Mouse (Mus musculus) brain, embryonic 18.5 days (tissue): ENCODE data around the gene Galnt17.
A peak's percentile ranks its signal among the peaks of the same experiment; 100 is the strongest.

Experiments used
- DNase-seq: peaks from one replicate; pipeline ENCODE4 v3.0.0-alpha.2; 2012; ENCODE audit warnings: low read depth, low spot score

The Galnt17 gene

DNA sequence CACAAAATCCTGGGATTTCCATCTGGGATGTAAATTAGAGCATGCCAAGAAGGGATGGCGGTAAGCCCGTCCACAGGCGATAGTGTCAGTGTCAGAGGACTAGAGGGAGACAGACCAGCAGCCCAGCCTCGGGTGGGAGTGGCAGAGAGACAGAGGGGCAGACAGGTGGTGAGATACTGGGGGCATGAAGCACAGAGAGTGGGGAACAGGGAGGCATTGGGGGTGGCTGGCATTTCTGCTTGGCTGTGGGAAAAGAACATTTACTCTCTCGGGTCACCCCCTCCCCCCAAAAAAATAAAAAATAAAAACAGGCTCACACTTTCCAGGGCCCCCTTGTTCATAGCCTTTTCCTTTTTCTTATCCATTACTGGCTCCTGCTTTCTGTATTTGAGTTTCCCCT is 287.4 kb downstream of the Galnt17 start:
- DNase-seq: no peak

DNA sequence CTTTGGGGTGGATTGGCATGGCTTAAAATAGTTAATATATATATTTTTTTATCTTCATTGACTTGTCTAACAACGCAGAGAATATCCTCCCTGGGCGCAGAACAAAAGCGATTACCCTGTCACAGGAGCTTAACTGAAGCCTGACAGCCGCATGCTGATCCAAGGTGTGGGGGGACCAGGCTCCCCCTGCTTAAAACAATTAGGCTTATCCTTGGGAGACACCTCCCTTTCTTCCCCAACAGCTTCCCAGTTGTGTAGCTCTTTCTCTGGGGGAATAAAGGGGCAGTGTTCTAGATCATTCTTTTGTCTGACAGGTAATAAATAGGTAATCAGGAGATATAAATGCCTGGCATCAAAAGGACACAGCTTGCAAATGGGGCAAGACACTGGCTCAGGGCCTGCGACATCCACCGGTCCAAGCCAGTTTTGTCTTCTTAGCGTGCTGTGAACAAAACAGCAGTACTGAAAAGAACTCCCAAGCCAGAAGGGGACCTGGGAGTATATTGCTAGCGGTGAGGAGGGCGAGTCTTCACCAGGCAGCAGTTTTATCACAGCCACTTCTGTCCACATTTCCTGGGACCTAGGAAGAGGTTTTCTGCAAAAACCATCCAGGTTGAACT is 288.8 kb downstream of the Galnt17 start:
- DNase-seq: no peak

DNA sequence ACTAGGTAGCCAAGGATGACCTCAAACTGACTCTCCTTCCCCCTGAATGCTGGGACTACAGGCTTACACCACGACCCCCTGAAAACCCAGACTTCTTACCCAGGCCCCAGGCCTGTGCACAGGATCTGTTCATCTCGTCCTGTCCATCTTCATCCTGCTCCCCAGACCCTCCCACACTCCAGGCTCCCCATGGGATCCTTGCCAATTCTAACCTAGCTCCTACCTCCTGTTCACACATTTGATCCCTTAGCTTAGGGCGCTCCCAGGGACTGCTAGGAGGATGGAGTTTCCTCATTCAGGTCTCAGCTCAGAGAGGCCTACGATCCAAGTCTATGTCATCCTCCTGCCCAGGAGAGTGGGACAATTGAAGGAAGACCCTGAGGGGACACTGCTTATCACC is 292.2 kb downstream of the Galnt17 start:
- no peak for DNase-seq

DNA sequence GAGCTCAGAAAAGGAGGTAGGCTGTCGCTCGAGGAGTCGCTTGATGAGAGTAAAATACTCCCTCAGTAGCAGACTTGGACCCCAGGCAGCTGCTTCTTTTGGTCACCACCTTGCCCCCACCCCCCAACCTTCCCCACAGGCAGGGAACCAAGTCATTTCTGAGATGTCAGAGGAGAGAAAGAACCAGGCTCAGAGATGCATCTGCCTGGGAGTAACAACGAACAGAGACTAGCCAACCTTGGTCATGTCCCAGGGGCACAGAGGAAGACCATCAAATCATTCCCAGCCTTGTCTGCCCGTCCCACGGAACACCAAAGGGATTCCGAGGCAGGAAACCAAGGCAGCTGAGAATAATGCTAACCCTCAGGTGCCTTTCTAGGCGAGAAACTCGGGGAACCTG is 293.0 kb downstream of the Galnt17 start:
- DNase-seq: no peak

DNA sequence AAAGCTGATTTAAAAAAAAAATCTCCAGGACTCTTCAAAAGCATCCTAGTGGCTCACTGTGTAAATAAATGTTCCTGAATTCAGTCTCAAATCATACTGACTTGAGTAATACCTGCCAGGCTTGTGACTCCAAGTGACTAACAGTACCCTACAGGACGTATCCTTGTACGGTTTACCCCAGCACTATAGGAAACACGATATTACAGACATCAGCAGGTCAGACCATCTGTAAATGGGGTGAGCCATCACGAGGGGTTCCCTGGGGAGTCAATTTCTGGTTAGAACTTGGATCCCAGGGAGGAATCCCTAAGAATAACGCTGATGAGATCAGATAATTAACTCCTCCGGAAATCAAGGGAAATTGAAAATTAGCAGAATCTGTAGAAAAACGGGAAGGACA is 294.5 kb downstream of the Galnt17 start:
- no peak for DNase-seq

DNA sequence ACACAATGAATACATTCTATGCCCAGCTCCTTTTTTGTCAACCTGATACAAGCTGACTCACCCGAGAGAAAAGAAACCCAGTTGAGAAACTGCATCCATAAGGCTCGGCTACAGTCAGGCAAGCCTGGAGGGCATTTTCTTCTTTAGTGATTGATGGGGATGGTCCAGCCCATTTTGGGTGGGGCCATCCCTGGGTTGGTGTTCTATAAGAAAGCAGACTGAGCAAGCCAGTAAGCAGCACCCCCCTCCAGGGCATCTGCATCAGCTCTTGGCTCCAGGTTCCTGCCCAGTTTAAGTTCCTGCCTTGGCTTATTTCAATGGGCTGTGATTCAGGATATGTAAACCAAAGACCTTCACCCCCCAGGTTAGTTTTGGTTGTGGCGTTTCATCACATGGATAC is 295.2 kb downstream of the Galnt17 start:
- no peak for DNase-seq

DNA sequence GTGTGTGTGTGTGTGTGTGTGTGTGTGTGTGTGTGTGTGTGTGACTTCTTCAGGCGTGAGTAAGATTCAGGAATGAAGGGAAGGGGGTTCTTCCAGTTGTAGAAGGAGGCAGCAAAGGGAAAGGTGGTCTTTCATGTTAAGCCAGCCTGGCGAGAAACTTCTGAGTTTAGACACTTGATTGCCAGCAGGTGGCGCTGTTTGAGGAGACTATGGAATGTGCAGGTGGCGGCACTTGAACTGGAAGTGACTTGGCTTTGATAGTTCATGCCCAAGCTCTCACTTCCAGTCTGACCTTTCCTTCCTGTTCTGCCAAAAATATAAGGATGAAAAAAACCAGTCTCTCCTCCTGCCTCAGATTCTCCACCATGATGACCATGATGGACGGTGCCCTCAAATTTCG is 298.8 kb downstream of the Galnt17 start:
- DNase-seq: no peak

DNA sequence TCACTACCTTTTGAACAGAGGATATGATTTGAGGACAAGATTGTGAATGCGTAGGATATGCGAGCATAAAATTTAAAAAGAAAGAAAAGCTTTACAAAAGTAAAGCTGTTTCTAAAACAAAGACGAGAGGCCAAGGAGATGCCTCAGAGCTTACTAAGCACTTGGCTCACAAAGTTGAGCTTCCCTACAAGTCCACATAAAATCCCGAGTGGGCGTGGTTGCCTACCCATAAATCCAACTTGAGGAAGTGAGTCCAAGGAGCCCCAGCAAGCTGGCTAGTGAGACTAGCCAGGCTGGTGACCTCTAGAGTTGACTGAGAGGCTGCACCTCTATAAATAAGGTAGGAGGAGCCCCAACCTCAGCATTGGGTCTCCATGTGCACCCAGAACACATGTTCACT is 299.8 kb downstream of the Galnt17 start:
- DNase-seq: no peak

DNA sequence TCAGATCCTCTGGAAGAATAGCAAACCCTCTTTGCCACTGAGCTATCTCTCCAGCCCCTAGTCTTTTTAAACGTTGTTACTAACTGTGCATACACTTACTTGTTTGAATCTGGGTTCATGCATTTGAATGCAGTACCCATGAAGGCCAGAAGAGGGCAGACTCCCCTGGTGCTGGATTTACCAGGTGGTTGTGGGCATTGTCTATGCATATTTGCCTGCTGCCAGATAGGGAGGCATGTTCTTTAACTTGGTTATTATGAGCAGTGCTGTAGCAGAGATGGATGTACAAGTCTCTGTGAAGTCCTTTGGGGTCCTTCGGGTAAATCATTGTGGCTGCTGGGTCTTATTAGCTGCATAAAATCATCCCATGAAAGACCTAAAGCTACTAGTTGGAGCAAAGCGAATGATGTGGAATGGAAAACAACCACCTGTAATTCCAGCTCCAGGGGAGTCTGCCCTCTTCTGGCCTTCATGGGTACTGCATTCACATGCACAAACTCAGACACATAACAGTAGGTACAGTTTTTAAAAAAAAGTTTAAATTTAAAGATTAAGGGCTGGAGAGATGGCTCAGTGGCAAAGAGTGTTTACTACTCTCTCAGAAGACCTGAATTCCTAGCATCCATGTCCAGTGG is 300.3 kb downstream of the Galnt17 start:
- DNase-seq: no peak

DNA sequence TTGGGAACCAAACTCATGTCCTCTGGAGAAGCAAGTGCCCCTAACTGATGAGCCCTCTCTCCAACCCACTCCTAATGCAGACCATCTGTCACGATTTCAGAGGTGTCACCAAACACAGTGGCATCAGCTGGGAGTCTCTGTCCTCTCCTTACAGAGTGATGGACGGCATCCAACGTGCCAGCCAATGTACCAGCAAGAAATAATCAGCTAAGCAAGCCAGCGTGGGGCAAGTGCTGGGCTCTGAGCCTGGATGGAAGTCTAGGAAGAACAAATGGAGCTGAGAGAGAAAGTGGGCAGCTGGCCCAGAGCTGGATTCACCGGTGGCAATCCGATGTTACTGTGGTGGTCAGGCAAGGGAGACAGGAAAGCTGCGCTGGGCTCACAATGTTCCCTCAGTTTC is 301.1 kb downstream of the Galnt17 start:
- no peak for DNase-seq

DNA sequence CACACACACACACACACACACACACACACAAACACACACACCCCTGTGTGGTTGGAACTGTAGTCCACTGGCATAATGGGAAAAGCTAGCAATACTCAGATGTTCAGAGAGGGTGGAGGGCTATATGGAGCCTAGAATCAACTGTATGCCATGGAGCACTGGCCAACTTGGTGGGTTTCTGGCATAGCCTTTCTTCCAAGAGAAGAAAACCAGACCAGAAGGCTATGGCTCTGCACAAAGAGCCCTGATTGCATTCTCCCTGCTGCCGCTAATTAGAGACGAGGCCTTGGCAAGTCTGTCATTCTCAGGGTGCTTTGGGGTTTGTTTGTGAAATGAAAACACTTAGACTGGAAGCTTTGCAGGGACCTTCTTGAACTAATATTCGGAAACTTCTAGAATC is 301.8 kb downstream of the Galnt17 start:
- DNase-seq: no peak

DNA sequence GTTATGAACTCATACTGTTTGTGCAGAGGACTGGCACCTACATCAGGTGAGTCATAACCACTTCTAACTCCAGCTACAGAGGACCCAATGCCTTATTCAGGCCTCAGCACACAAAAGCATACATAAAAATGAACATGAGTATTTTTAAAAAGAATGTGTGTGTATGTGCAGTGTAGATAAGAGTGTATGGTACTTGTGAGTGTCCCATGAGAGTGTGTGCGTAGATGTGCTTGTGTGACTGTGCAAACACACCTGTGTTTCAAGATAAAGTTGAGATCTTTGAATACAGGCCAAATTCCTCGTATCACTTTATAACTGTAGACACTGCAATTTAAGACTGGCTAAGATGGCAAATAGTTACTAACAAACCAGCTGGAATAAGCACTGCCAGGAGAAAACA is 307.7 kb downstream of the Galnt17 start:
- DNase-seq: no peak

DNA sequence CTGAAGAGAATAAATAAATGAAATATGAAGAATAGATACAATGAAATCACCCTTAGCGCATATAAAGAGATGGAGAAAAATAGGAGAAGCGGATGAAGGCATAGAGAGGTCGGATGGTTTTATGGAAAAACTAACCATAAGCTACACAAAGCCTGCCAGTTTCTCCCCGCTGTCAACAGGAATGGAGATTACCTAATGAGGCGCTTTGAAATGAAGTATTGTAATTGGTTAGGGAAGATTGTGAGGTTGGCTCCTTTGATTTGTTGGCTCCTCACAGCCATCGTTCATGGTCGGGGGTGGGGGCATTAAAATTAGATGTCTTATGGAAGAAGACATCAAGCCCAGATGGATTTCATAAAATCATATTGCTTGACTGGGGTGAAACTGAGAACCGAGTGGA is 329.0 kb downstream of the Galnt17 start:
- no peak for DNase-seq

DNA sequence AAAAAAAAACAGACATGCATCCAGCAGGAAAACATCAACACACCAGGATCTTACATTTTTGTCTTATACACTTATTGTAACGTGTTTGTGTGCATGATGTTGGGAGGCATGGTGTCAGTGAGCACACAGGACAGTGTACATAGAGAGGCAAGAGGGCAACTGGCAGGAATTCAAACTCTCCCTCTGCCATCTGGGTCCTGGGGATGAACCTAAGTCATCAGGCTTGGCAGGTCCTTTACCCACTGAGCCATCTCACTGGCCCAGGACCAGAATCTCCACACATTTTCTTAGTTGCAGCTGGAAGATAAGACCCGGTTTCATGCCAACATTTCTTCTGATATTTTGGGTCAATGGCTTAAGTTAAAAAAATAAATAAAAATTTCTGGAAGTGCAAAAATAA is 329.4 kb downstream of the Galnt17 start:
- no peak for DNase-seq

DNA sequence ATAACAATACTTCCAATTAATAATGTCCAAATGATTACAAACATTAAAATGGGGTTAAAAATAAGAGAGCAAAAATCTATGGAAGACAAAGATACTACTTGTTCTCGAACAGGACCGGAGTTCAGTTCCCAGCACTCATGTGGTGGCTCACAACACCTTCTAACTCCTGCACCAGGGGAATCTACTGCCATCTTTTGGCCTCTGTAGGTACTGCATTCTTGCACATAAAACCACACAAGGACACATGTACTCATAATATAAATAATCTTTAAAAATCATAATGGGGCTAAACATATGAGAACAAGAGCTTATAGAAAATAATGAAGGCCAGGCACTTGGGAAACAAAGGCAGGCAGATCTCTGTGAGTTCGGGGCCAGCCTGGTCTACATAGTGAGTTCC is 330.3 kb downstream of the Galnt17 start:
- no peak for DNase-seq

DNA sequence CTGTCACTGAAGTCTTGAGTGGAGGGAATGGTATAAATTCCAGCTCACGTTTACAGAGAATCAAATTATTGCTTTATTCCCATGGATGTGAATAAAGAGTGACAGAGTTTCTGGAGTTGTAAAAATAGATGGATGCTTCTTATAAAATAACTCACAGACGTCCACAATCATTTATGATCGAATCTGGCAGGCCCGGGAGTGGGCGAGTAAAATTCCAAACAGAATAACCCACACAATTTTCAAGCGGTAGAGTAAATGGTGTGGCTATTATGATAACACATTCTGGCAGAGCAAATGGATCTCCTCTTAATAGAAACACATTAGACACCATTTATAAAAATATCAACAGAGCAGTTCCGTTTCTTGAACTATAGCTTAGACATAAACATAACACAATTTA is 355.9 kb downstream of the Galnt17 start:
- DNase-seq: no peak

DNA sequence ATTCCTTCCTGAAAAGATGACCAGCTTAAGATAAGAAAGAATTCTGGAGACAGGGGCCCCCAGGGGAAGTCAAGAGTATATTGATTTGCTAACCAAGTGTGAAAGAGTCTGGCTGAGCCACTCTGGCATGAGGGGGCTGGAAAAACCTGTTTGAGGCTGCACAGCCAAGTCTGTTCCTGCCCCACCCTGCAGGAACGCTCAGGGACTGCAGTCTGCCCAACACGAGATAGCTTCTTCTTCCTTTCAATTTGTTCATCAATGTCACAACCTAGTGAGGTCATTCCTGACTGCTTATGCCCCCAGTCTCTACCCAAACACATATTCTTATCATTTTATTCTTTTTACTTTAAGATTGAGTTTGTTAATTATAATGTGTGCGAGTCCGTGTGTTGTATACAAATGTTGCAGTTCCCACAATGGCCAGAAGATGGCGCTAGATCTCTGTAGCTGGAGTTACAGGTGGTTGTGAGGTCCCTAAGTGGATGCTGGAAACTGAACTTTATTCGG is 357.4 kb downstream of the Galnt17 start:
- DNase-seq: no peak

DNA sequence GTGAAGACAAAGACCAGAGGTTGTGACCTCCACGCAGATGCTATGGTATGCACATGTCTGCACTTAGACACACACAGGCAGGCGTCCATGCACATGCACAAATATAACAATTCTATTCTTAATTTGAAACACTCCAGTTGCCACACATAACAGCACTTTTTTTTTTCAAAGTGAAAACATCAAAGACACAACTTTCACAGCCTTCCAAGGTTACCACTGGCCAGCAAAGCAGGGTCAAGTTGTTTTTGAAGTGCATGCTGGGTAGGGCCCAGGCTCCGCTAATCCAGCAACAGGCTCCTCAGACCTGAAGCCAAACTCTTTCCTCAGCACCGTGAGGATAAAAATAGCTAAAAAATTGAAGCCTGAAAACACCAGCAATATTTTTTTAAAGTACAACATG is 357.9 kb downstream of the Galnt17 start:
- DNase-seq: no peak

DNA sequence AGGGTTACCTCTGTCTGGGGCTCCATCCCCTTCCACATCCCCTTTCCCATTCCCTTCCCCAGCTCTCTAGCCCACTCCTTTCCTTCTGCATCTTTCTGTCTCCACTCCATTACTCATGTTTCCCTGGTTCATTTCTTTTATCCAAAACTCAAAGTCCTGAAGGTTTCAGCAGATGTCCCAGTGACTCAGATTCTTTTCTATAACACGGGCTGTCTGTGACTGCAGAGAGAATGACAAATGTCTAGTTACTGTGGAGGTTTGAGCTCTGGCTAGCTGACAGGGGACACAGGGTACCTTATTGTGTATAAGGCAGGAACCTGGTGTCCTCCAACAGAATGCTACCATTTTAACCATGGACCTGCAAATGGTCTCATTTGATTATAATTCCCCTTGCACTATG is 358.6 kb downstream of the Galnt17 start:
- DNase-seq: no peak

DNA sequence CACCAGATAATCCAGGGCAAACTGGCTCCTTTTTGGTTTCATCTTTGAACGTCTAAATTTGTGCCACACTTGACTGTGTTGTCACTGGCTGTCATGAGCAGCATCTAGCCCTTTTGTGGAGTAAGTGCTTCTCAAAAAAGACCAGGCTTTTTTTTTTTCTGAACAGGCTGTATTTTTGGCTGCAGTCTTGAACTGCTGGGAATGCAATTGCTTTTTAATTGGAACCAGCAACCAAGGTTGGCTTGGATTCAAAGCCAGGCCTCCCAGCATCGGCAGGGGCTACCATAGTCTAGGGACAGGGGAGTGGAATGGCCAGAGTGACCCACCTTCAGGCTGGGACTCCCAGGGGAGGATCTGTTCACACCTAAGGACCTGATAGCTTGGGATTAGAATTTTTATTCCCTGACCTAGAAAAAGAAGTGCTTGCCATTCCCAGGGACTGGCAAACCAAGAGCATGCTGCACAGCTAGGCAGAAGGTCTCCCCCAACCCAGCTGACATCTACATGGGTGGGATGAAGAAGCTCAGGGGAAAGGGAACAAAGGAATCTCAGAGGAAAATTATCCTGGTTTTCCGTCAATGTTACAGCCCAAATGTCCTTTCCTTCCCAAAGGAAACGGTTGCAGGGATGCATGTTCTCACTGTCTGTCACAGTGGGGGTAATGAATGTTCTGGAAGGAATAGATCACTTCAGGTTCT is 369.2 kb downstream of the Galnt17 start:
- DNase-seq: peak; percentile 51

DNA sequence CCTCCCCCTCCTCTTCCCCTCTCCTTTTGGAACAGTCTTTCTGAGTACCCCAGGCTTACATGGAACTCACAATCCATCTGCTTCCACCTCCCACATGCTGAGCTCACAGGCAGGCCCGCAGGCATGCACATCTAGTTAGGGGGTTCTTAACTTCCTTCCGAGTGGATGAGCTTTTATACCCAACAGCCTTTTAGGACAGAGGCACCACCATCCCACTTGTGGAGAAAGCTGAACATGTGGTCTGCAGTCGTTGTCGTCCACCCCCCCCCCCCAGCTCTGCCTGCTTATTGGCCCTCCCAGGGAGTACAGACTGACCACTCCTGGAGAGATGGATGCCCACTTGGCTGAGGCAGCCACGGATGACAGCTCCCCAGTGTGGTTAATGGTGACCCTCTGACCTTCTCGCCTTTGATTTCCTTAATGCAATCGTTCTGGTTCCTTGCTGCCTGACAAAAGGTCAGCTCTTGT is 370.0 kb downstream of the Galnt17 start:
- no peak for DNase-seq

DNA sequence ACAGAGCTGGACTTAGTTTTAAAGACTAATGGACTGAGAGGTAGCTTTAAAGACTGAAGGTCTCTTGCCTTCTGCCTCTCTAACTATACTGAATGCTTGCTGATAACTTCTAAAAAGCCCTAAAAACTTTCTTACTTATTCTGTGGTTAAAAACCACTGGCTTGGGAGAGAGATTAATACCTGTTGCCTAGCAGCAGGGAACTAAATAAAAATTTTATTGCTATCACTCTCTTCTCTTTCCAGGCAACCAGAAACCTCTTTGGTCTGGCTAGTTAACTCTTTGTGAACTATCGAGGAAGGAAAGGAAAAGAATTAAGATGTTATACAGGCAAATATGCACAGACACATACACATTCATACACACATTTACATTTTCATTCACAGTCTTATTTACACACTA is 377.3 kb downstream of the Galnt17 start:
- DNase-seq: no peak

DNA sequence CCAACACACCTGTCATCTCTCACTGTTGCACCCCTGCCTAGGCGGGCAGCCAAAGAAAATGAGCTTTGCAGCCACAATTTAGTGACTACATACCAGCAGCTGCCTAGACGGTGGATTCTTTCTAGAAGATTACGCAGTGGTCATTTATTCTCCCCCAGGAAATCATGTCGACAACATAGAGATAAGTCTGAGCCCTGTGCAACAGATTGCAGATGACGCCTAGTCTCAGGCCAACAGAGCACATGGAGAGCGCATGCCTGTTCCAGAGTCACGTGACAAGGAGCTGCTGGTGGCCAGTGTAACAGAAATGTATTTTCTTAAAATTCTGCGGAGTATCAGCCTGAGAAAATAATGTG is 380.5 kb downstream of the Galnt17 start:
- no peak for DNase-seq
